9 mouse cellular contexts compared by ENCODE assay signal in genomic region chr2:173174569-173174968, GRCm38 (mm10). TPM values are rescaled to one million over a fixed set of nuclear protein-coding genes. Genes with fewer than 3 reads are reported as not detected.
DNase-seq lines count a peak whose midpoint lies in the region; ATAC-seq lines count a peak whose summit lies in the region.
"Had no signal": no experiment of that assay in that cellular context is flagged by ENCODE, and none has a peak within 500 bp of the region (broad histone marks: within the 10 kb centered on the region; RNA-seq: fewer than 3 reads in every experiment).

No protein-coding gene starts in this region.

- peaks cover 9% of the 10 kb centered on the region for H3K4me1 ChIP-seq in forebrain, embryonic 11.5 days (replicated peaks; ENCODE audit: control insufficient read depth, insufficient read depth, low read length)
- peaks cover 39% of the 10 kb centered on the region for H3K4me1 ChIP-seq in hindbrain, embryonic 15.5 days (replicated peaks)
- H3K4me1 ChIP-seq in midbrain, embryonic 15.5 days, result peaks cover 34% of the 10 kb centered on the region

- WGBS in forebrain, embryonic 11.5 days, result 63% methylated on average over 1 of the region's 1 CpGs
- 69% methylated on average over 1 of the region's 1 CpGs for WGBS in hindbrain, embryonic 15.5 days
- 50% methylated on average over 1 of the region's 1 CpGs for WGBS in midbrain, embryonic 15.5 days

- ATAC-seq in forebrain, embryonic 11.5 days (replicated peaks; ENCODE audit: low FRiP score), result no peak
- no peak for ATAC-seq in hindbrain, embryonic 15.5 days (ENCODE audit: low FRiP score, low read depth)
- ATAC-seq in midbrain, embryonic 15.5 days (replicated peaks), result 0 out of 2 replicates have a peak, but pooled peaks have one; percentile 3

- H3K9me3 ChIP-seq in forebrain, embryonic 11.5 days (ENCODE audit: control insufficient read depth, low read length), result no peaks in the 10 kb centered on the region; the same call in 1 of the 2 replicates
- H3K9me3 ChIP-seq in hindbrain, embryonic 15.5 days, result no peaks in the 10 kb centered on the region
- no peaks in the 10 kb centered on the region for H3K9me3 ChIP-seq in midbrain, embryonic 15.5 days

- no peaks in the 10 kb centered on the region for H3K36me3 ChIP-seq in forebrain, embryonic 11.5 days (ENCODE audit: control insufficient read depth, insufficient read depth, low read length)
- H3K36me3 ChIP-seq in hindbrain, embryonic 15.5 days, result no peaks in the 10 kb centered on the region
- H3K36me3 ChIP-seq in midbrain, embryonic 15.5 days (replicated peaks), result no peaks in the 10 kb centered on the region

- H3K27me3 ChIP-seq in forebrain, embryonic 11.5 days (ENCODE audit: control insufficient read depth, insufficient read depth, low read length), result no peaks in the 10 kb centered on the region; the same call in 1 of the 2 replicates
- no peaks in the 10 kb centered on the region for H3K27me3 ChIP-seq in hindbrain, embryonic 15.5 days
- no peaks in the 10 kb centered on the region; the same call in 1 of the 2 replicates for H3K27me3 ChIP-seq in midbrain, embryonic 15.5 days (replicated peaks)

- H3K27ac ChIP-seq in forebrain, embryonic 11.5 days (ENCODE audit: low read depth, low read length), result peak overlapping the region; percentile 75
- peak overlapping the region; percentile 92 for H3K27ac ChIP-seq in hindbrain, embryonic 15.5 days (replicated peaks)
- peak overlapping the region; percentile 82 for H3K27ac ChIP-seq in midbrain, embryonic 15.5 days

- H3K9ac ChIP-seq in forebrain, embryonic 11.5 days (ENCODE audit: low read length), result peak overlapping the region; percentile 10
- no peak overlapping the region for H3K9ac ChIP-seq in hindbrain, embryonic 15.5 days
- H3K9ac ChIP-seq in midbrain, embryonic 15.5 days, result no peak overlapping the region

- H3K4me3 ChIP-seq in forebrain, embryonic 11.5 days (ENCODE audit: low read depth, low read length), result 0 out of 2 replicates have a peak overlapping the region, but pooled peaks have one; percentile 19
- H3K4me3 ChIP-seq in hindbrain, embryonic 15.5 days, result peak overlapping the region; percentile 33; the same call in 1 of the 2 replicates
- 0 out of 2 replicates have a peak overlapping the region, but pooled peaks have one; percentile 1 for H3K4me3 ChIP-seq in midbrain, embryonic 15.5 days

- peak overlapping the region; percentile 45 for H3K4me2 ChIP-seq in forebrain, embryonic 11.5 days (ENCODE audit: low read depth, low read length, severe bottlenecking)
- H3K4me2 ChIP-seq in hindbrain, embryonic 15.5 days, result peak overlapping the region; percentile 62
- peak overlapping the region; percentile 55 for H3K4me2 ChIP-seq in midbrain, embryonic 15.5 days

- peak; percentile 13 for DNase-seq in kidney, postnatal 10 days
- DNase-seq in kidney, postnatal 14 days, result no peak
- no peak for DNase-seq in forebrain, embryonic 11.5 days (ENCODE audit: low spot score)
- DNase-seq in T-cell, adult 2 months (ENCODE audit: low spot score), result no peak
- DNase-seq in cerebellum, postnatal 25 days, result no peak
- DNase-seq in spleen, adult 18-20 months, result no peak
- DNase-seq: gastrocnemius, adult 2 months had no signal

RNA-seq across cellular contexts. Expression of gene Pck1, which starts 21.7 kb away (rescaled TPM):
- not detected in 2 replicates for polyA plus RNA-seq in forebrain, embryonic 11.5 days (2014; fragmentation: Nextera tagmentation; extraction: Ambion mirVana)
- not detected in 2 replicates for polyA plus RNA-seq in hindbrain, embryonic 15.5 days (2015; fragmentation: Nextera tagmentation; extraction: Ambion mirVana)
- not detected in 2 replicates for polyA plus RNA-seq in midbrain, embryonic 15.5 days (2015; fragmentation: Nextera tagmentation; extraction: Ambion mirVana)

RNA-seq across cellular contexts. Expression of gene Zbp1, which starts 44.2 kb away (rescaled TPM):
- polyA plus RNA-seq in forebrain, embryonic 11.5 days (2014; fragmentation: Nextera tagmentation; extraction: Ambion mirVana), result not detected in 2 replicates
- 0.25 and 1.6 TPM in 2 replicates for polyA plus RNA-seq in hindbrain, embryonic 15.5 days (2015; fragmentation: Nextera tagmentation; extraction: Ambion mirVana)
- polyA plus RNA-seq in midbrain, embryonic 15.5 days (2015; fragmentation: Nextera tagmentation; extraction: Ambion mirVana), result 0.22 and 1.1 TPM in 2 replicates

RNA-seq across cellular contexts. Expression of gene Ctcfl, which starts 55.2 kb away (rescaled TPM):
- 0.08 TPM in 1 of 2 replicates, not detected in the other for polyA plus RNA-seq in forebrain, embryonic 11.5 days (2014; fragmentation: Nextera tagmentation; extraction: Ambion mirVana)
- 0.04 and 0.10 TPM in 2 replicates for polyA plus RNA-seq in hindbrain, embryonic 15.5 days (2015; fragmentation: Nextera tagmentation; extraction: Ambion mirVana)
- polyA plus RNA-seq in midbrain, embryonic 15.5 days (2015; fragmentation: Nextera tagmentation; extraction: Ambion mirVana), result 0.05 and 0.14 TPM in 2 replicates
